In genomic region chr13:99605866-99606605, GRCm38 (mm10) we compare ENCODE assay signal across 20 mouse cellular contexts.
DNase-seq lines count a peak whose midpoint lies in the region; ATAC-seq lines count a peak whose summit lies in the region.
"Had no signal": no experiment of that assay in that cellular context is flagged by ENCODE, and none has a peak within 500 bp of the region (broad histone marks: within the 10 kb centered on the region; RNA-seq: fewer than 3 reads in every experiment).

No protein-coding gene starts in this region.

- no peaks in the 10 kb centered on the region for H3K36me3 ChIP-seq in heart, embryonic 12.5 days
- H3K36me3 ChIP-seq in heart, embryonic 14.5 days (ENCODE audit: control insufficient read depth, insufficient read depth, low read length), result no peaks in the 10 kb centered on the region
- no peaks in the 10 kb centered on the region for H3K36me3 ChIP-seq in heart, embryonic 11.5 days (ENCODE audit: control insufficient read depth, insufficient read depth, low read length)
- H3K36me3 ChIP-seq: embryonic facial prominence, embryonic 10.5 days; embryonic facial prominence, embryonic 12.5 days; forebrain, embryonic 15.5 days; G1E had no signal

- WGBS in heart, embryonic 12.5 days, result 19% methylated on average over 2 of the region's 2 CpGs
- 21% methylated on average over 2 of the region's 2 CpGs for WGBS in heart, embryonic 14.5 days
- 23% methylated on average over 2 of the region's 2 CpGs for WGBS in heart, embryonic 11.5 days (ENCODE audit: insufficient replicate concordance)

- H3K9ac ChIP-seq in heart, embryonic 12.5 days, result no peak overlapping the region
- no peak overlapping the region for H3K9ac ChIP-seq in heart, embryonic 14.5 days (ENCODE audit: low read length)
- no peak overlapping the region for H3K9ac ChIP-seq in heart, embryonic 11.5 days (ENCODE audit: low read depth, low read length)
- H3K9ac ChIP-seq: embryonic facial prominence, embryonic 12.5 days; forebrain, embryonic 13.5 days; forebrain, embryonic 15.5 days had no signal

- peaks cover 54% of the 10 kb centered on the region for H3K4me1 ChIP-seq in heart, embryonic 12.5 days (replicated peaks)
- H3K4me1 ChIP-seq in heart, embryonic 14.5 days (ENCODE audit: control insufficient read depth in 2 of 2, insufficient read depth in 2 of 2, low read length in 2 of 2), result peaks cover 36 to 43% of the 10 kb centered on the region in 2 experiments
- peaks cover 45% of the 10 kb centered on the region for H3K4me1 ChIP-seq in heart, embryonic 11.5 days (ENCODE audit: control insufficient read depth, insufficient read depth, low read length)

- peaks cover 6% of the 10 kb centered on the region; the same call in 1 of the 2 replicates for H3K9me3 ChIP-seq in heart, embryonic 12.5 days (replicated peaks)
- H3K9me3 ChIP-seq in heart, embryonic 14.5 days (ENCODE audit: control insufficient read depth, low read length), result peaks cover 9% of the 10 kb centered on the region
- H3K9me3 ChIP-seq in heart, embryonic 11.5 days (replicated peaks; ENCODE audit: control insufficient read depth, low read length), result no peaks in the 10 kb centered on the region
- H3K9me3 ChIP-seq: forebrain, embryonic 15.5 days had no signal

- peak overlapping the region; percentile 67 for H3K27ac ChIP-seq in heart, embryonic 12.5 days (ENCODE audit: poor library complexity, severe bottlenecking)
- H3K27ac ChIP-seq in heart, embryonic 14.5 days (replicated peaks in 1 of 2; ENCODE audit: control insufficient read depth in 1 of 2, insufficient read depth in 1 of 2, low read depth in 2 of 2, low read length in 2 of 2), result peak overlapping the region; percentile 34 to 39; a peak in 2 of 4 replicates
- H3K27ac ChIP-seq in heart, embryonic 11.5 days (ENCODE audit: low read depth, low read length), result no peak overlapping the region
- H3K27ac ChIP-seq: embryonic facial prominence, embryonic 10.5 days; embryonic facial prominence, embryonic 12.5 days; forebrain, embryonic 13.5 days; forebrain, embryonic 15.5 days had no signal

- DNase-seq in heart, adult 11 months, result peak; percentile 79
- DNase-seq in heart, postnatal 10 days, result no peak
- no peak for DNase-seq in heart, adult 18-20 months
- DNase-seq: adrenal gland, adult 8-10 months; adrenal gland, postnatal 14 days; B cell, adult 2 months; cerebellum, adult 11-12 months; cerebellum, adult 2 months had no signal

- H3K4me2 ChIP-seq in heart, embryonic 12.5 days, result no peak overlapping the region
- H3K4me2 ChIP-seq in heart, embryonic 14.5 days (ENCODE audit: low read length), result no peak overlapping the region
- no peak overlapping the region for H3K4me2 ChIP-seq in heart, embryonic 11.5 days
- H3K4me2 ChIP-seq: embryonic facial prominence, embryonic 12.5 days; forebrain, embryonic 13.5 days; forebrain, embryonic 15.5 days had no signal

- no peak overlapping the region for H3K4me3 ChIP-seq in heart, embryonic 12.5 days
- no peak overlapping the region for H3K4me3 ChIP-seq in heart, embryonic 14.5 days (ENCODE audit: control insufficient read depth in 1 of 2, insufficient read depth in 1 of 2, low read depth in 1 of 2, low read length in 2 of 2)
- H3K4me3 ChIP-seq in heart, embryonic 11.5 days (ENCODE audit: low read depth, low read length), result no peak overlapping the region
- H3K4me3 ChIP-seq: embryonic facial prominence, embryonic 10.5 days; embryonic facial prominence, embryonic 12.5 days; forebrain, embryonic 13.5 days; forebrain, embryonic 15.5 days had no signal

- no peak for ATAC-seq in heart, embryonic 12.5 days (ENCODE audit: insufficient number of reproducible peaks, low FRiP score)
- ATAC-seq in heart, embryonic 14.5 days (ENCODE audit: insufficient number of reproducible peaks, insufficient read depth, low FRiP score, low read depth), result no peak
- ATAC-seq in heart, embryonic 11.5 days (replicated peaks; ENCODE audit: insufficient number of reproducible peaks, low FRiP score, low TSS enrichment), result no peak
- ATAC-seq: activated CD4-positive, CD25-positive, alpha-beta regulatory T cell, adult 4 months; CD4-positive, CD25-positive, alpha-beta regulatory T cell, adult 4 months; forebrain, embryonic 13.5 days; forebrain, embryonic 15.5 days; Patski had no signal

- intact Hi-C loops in heart, postnatal 10 days (cut with DNase I), result no loop called here

- no peaks in the 10 kb centered on the region for H3K27me3 ChIP-seq in heart, embryonic 12.5 days (replicated peaks)
- H3K27me3 ChIP-seq in heart, embryonic 14.5 days (ENCODE audit: control insufficient read depth, insufficient read depth, low read length), result no peaks in the 10 kb centered on the region
- no peaks in the 10 kb centered on the region for H3K27me3 ChIP-seq in heart, embryonic 11.5 days (ENCODE audit: control insufficient read depth, insufficient read depth, low read length)
- H3K27me3 ChIP-seq: CH12.LX; embryonic facial prominence, embryonic 12.5 days; forebrain, embryonic 13.5 days; forebrain, embryonic 15.5 days; Patski had no signal
